Mouse (Mus musculus) heart, adult 2 months (tissue): ENCODE data around the gene Fa2h.

ENCODE experiments used
- CTCF ChIP-seq: fragments of 200-600 bp; IDR thresholded peaks from 2 replicates; pipeline ENCODE4 v1.8.1; 2022; ENCODE audit warnings: antibody characterized with exemption, mild to moderate bottlenecking, moderate library complexity
- EP300 ChIP-seq: fragments of 200-500 bp; IDR thresholded peaks from 2 replicates; pipeline ENCODE4 v1.6.1; 2011; ENCODE audit warnings: low read depth, low read length, control low read depth; ENCODE audit not compliant: insufficient read depth

DNA sequence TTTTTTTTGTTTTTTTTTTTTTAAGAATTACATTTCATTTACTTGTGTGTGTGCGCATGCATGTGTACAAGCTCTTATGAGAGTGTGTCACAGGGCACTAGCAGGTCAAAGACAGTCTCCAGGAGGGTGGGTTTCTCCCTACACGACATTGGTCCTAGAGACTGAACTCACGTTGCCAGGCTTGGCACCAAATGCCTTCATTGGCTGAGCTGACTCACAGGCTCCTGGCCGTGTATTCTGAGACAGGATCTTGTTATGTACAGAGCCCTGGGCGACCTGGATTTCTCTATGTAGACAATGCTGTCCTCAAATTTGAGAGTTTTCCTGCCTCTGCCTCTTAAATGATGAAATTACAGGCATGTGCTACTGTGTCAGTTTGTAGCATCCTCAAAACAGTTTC lies 33.7 kb downstream of the Fa2h start:
- no peak for TF ChIP-seq CTCF
- TF ChIP-seq EP300, result no peak
